Mouse (Mus musculus) embryonic facial prominence, embryonic 11.5 days (tissue): Measurements from ENCODE around the gene Gsto2. TPM values are rescaled to one million over a fixed set of nuclear protein-coding genes. Genes with fewer than 3 reads are reported as not detected.

Source experiments
- ATAC-seq: fragments of 200-750 bp; cut with Nextera tagmentation; replicated peaks from 2 replicates; pipeline ENCODE4 v1.8.0; 2017; ENCODE audit warnings: low read depth; ENCODE audit not compliant: insufficient number of reproducible peaks, low FRiP score, low TSS enrichment
- DNase-seq: peaks from one replicate; pipeline ENCODE4 v3.0.0-alpha.2; 2015; ENCODE audit warnings: low spot score
- H3K27ac ChIP-seq: fragments of 300-500 bp; sonication (generic); replicated peaks from 2 replicates; pipeline ENCODE4 v1.5.1; 2014; ENCODE audit warnings: mild to moderate bottlenecking, low read depth, low read length, control low read depth
- H3K27me3 ChIP-seq: fragments of 300-500 bp; sonication (generic); 2 replicates; pipeline ENCODE4 v1.6.1; 2014; ENCODE audit warnings: mild to moderate bottlenecking, low read length, moderate library complexity, mixed read lengths; ENCODE audit not compliant: control insufficient read depth, insufficient read depth
- H3K36me3 ChIP-seq: fragments of 300-500 bp; sonication (generic); replicated peaks from 2 replicates; pipeline ENCODE4 v1.6.1; 2014; ENCODE audit warnings: low read depth, mild to moderate bottlenecking, low read length, moderate library complexity, mixed read lengths; ENCODE audit not compliant: control insufficient read depth, insufficient read depth
- H3K4me1 ChIP-seq: fragments of 300-500 bp; sonication (generic); 2 replicates; pipeline ENCODE4 v1.6.1; 2014; ENCODE audit warnings: low read length, mixed read lengths; ENCODE audit not compliant: control insufficient read depth, insufficient read depth
- H3K4me2 ChIP-seq: fragments of 300-500 bp; sonication (generic); 2 replicates; pipeline ENCODE4 v1.6.1; 2014; ENCODE audit warnings: low read depth, mild to moderate bottlenecking, control low read depth, low read length, moderate library complexity
- H3K4me3 ChIP-seq: fragments of 300-500 bp; sonication (generic); 2 replicates; pipeline ENCODE4 v1.5.1; 2014; ENCODE audit warnings: low read depth, low read length, control low read depth
- H3K9ac ChIP-seq: fragments of 300-500 bp; sonication (generic); replicated peaks from 2 replicates; pipeline ENCODE4 v1.6.1; 2014; ENCODE audit warnings: mild to moderate bottlenecking, control low read depth, low read length
- H3K9me3 ChIP-seq: fragments of 300-500 bp; sonication (generic); replicated peaks from 2 replicates; pipeline ENCODE4 v1.6.1; 2016; ENCODE audit warnings: mild to moderate bottlenecking, low read length, inconsistent platforms, mixed read lengths; ENCODE audit not compliant: control insufficient read depth
- WGBS: fragments of 180-500 bp; shearing (Covaris S2); extraction: QIAGEN DNeasy Blood & Tissue Kit; methylation state at CpG from one replicate; pipeline ENCODE4 v1.1.7; 2014; 5-methylcytosine and 5-hydroxymethylcytosine counted together
- polyA plus RNA-seq: library from polyadenylated mRNA; unstranded; fragments of >200 nt; fragmentation: Nextera tagmentation; extraction: Ambion mirVana; gene quantifications from 2 replicates; pipeline ENCODE4 v1.2.1, GENCODE M21; 2014

Gsto2 gene
- polyA plus RNA-seq, 1 experiment from 2014 or later: 0.77 TPM

DNA sequence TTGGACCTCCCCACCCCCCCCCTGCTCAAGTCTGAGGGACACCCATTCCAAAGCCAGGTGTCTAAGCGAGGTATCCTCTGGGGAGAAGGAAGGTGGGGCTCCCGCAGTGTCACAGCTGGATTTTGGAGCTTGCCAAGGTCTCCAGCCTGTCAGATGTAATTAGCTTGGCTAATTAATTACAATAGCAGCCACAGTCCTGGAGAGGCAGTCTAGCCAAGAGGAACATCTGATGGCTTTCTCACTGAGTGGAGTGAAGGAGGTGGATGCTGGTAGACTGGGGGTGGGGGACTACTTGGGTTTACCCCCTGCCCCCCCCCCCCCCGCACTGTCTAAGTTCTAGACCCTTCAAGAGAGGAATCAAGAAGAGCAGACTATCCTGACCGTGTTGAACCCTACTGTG is 38.3 kb downstream of the Gsto2 start:
- H3K27ac ChIP-seq: no peak overlapping the region

DNA sequence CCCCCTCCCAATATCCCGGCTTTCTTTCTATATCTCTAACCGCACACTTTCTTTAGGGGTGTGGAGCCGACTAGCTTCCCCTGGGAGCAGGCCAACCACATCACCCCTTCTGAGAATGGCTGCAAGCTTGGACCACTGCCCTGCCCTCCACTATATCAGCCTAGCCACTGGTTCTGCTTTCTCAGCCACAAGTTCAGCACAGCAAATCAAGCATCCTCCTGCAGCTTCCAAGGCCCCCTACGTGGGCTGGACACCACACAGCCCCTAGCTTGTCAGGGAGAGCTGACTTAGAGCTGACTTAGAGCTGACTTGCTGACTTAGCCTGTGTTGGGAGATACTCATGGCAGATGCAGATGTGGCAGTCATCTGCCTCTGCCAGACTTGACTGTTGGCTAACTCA is 39.7 kb downstream of the Gsto2 start:
- H3K4me1 ChIP-seq: peaks cover 11% of the 10 kb centered on the region
- DNase-seq: no peak
- no peak overlapping the region for H3K4me2 ChIP-seq
- no peak overlapping the region for H3K27ac ChIP-seq
- H3K36me3 ChIP-seq: no peaks in the 10 kb centered on the region; the same call in 1 of the 2 replicates
- H3K9ac ChIP-seq: no peak overlapping the region
- no peaks in the 10 kb centered on the region for H3K27me3 ChIP-seq
- no peak overlapping the region for H3K4me3 ChIP-seq
- 83% methylated on average over 4 of the region's 4 CpGs for WGBS
- H3K9me3 ChIP-seq: no peaks in the 10 kb centered on the region
- ATAC-seq: no peak

More for the DNA sequence above, 38.3 kb downstream of the Gsto2 start:
- H3K9ac ChIP-seq: no peak overlapping the region
- H3K27me3 ChIP-seq: no peaks in the 10 kb centered on the region
- H3K9me3 ChIP-seq: no peaks in the 10 kb centered on the region
- DNase-seq (no peak), ATAC-seq (no peak)
- peaks cover 7% of the 10 kb centered on the region for H3K4me1 ChIP-seq
- 51% methylated on average over 3 of the region's 4 CpGs for WGBS
- H3K4me2 ChIP-seq: no peak overlapping the region
- no peak overlapping the region for H3K4me3 ChIP-seq
- no peaks in the 10 kb centered on the region; the same call in 1 of the 2 replicates for H3K36me3 ChIP-seq

- Histone ChIP-seq H3K4me1 (peaks cover 11% of the 10 kb centered on the region), H3K27ac (no peak overlapping the region), H3K27me3 (no peaks in the 10 kb centered on the region), H3K36me3 (no peaks in the 10 kb centered on the region; the same call in 1 of the 2 replicates), H3K4me3 (no peak overlapping the region), H3K9ac (no peak overlapping the region), H3K4me2 (no peak overlapping the region), H3K9me3 (no peaks in the 10 kb centered on the region)
- no peak for ATAC-seq
- DNase-seq: no peak
- 93% methylated on average over 5 of the region's 5 CpGs for WGBS
Measured at GRCm38 (mm10) chr19:47905603-47906002, 40.3 kb downstream of the Gsto2 start.

DNA sequence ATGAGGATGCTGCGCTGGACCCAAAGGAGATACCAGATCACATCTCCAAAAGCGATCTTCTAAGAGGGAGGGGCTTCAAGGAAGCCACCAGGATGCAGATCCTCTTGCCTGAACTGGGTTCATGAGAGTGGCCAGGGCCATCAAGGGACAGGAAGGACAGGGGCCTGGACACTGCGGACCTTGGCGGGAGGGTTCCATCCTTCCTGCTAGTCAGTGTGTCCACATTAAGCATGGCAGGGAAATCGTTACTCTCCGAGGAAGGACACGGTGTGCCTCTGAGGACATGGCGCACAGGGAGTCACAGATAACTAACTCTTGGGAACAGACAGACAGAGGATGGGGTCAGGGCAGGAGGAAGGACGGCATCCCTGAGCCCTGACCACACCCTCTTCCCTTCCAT is 42.3 kb downstream of the Gsto2 start:
- peaks cover 7% of the 10 kb centered on the region for H3K4me1 ChIP-seq
- WGBS: 91% methylated on average over 9 of the region's 9 CpGs
- no peaks in the 10 kb centered on the region for H3K27me3 ChIP-seq
- ATAC-seq (no peak), DNase-seq (no peak)
- no peaks in the 10 kb centered on the region; the same call in 1 of the 2 replicates for H3K36me3 ChIP-seq
- H3K4me3 ChIP-seq: no peak overlapping the region
- no peaks in the 10 kb centered on the region for H3K9me3 ChIP-seq
- H3K27ac ChIP-seq: no peak overlapping the region
- no peak overlapping the region for H3K4me2 ChIP-seq
- no peak overlapping the region for H3K9ac ChIP-seq

GRCm38 (mm10) chr19:47908961-47909371 is 43.6 kb downstream of the Gsto2 start:
- Histone ChIP-seq H3K9ac (peak overlapping the region; percentile 79), H3K4me2 (peak overlapping the region; percentile 50), H3K9me3 (no peaks in the 10 kb centered on the region), H3K27ac (peak overlapping the region; percentile 87), H3K36me3 (no peaks in the 10 kb centered on the region; the same call in 1 of the 2 replicates), H3K4me1 (peaks cover 4% of the 10 kb centered on the region; the same call in 1 of the 2 replicates), H3K27me3 (no peaks in the 10 kb centered on the region), H3K4me3 (peak overlapping the region; percentile 19; the same call in 1 of the 2 replicates)
- DNase-seq: peak; percentile 30
- peak; percentile 46 for ATAC-seq
- 19% methylated on average over 6 of the region's 6 CpGs for WGBS

- Histone ChIP-seq H3K4me3 (peak overlapping the region; percentile 19), H3K9me3 (no peaks in the 10 kb centered on the region), H3K4me1 (peaks cover 4% of the 10 kb centered on the region; the same call in 1 of the 2 replicates), H3K27ac (peak overlapping the region; percentile 87), H3K4me2 (peak overlapping the region; percentile 50), H3K36me3 (no peaks in the 10 kb centered on the region; the same call in 1 of the 2 replicates), H3K9ac (peak overlapping the region; percentile 79), H3K27me3 (no peaks in the 10 kb centered on the region)
- whole genome bisulfite sequencing: under 1% methylated on average over 10 of the region's 10 CpGs
- peak; percentile 57 for ATAC-seq
- DNase-seq: peak; percentile 68
Measured at GRCm38 (mm10) chr19:47909387-47910116, 44.2 kb downstream of the Gsto2 start.

- no peak overlapping the region; the same call in 1 of the 2 replicates for H3K4me3 ChIP-seq
- no peak for DNase-seq
- H3K27ac ChIP-seq: peak overlapping the region; percentile 29
- no peaks in the 10 kb centered on the region for H3K9me3 ChIP-seq
- ATAC-seq: 0 out of 2 replicates have a peak, but pooled peaks have one; percentile 22
- H3K9ac ChIP-seq: peak overlapping the region; percentile 79
- peaks cover 4% of the 10 kb centered on the region; the same call in 1 of the 2 replicates for H3K4me1 ChIP-seq
- 32% methylated on average over 4 of the region's 4 CpGs for WGBS
- H3K36me3 ChIP-seq: no peaks in the 10 kb centered on the region; the same call in 1 of the 2 replicates
- H3K4me2 ChIP-seq: peak overlapping the region; percentile 50
- H3K27me3 ChIP-seq: no peaks in the 10 kb centered on the region
Measured at GRCm38 (mm10) chr19:47910117-47910618, 44.8 kb downstream of the Gsto2 start.

DNA sequence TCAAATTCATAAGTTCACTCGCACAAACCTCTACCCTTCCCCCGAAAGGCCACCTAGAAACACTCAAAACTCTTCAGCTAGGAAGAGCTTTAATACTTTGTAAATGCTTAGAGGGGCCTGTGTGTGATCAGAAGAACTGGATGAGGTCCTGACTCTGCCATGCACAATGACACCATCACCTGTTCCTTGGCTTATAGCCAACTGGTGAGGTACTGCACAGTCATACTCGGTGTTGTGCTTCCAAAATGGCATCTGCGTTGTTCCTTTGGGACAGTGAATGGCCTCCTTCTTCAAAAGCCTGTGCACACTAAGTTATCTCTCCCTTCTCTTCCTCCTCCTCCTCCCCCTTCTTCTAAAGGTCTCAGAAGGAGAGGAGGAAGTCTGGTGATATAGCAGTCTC is 45.4 kb downstream of the Gsto2 start:
- H3K9me3 ChIP-seq: no peaks in the 10 kb centered on the region
- DNase-seq (no peak), ATAC-seq (no peak)
- H3K4me2 ChIP-seq: no peak overlapping the region
- no peaks in the 10 kb centered on the region for H3K36me3 ChIP-seq
- H3K27me3 ChIP-seq: no peaks in the 10 kb centered on the region
- H3K9ac ChIP-seq: no peak overlapping the region
- H3K4me1 ChIP-seq: peaks cover 4% of the 10 kb centered on the region; the same call in 1 of the 2 replicates
- H3K27ac ChIP-seq: no peak overlapping the region
- 90% methylated on average over 4 of the region's 4 CpGs for WGBS
- no peak overlapping the region for H3K4me3 ChIP-seq
